Mouse (Mus musculus) myocyte (in vitro differentiated cells): ENCODE results near the gene Met.

ENCODE experiments used
- E2F4 ChIP-seq: IDR thresholded peaks from one replicate; pipeline ENCODE4 v1.6.1; 2011; ENCODE audit warnings: mild to moderate bottlenecking, control low read depth, moderate library complexity; ENCODE audit not compliant: insufficient read depth
- MAX ChIP-seq: IDR thresholded peaks from one replicate; pipeline ENCODE4 v1.6.1; 2011; ENCODE audit warnings: low read depth, mild to moderate bottlenecking, control low read depth
- POLR2A ChIP-seq: IDR thresholded peaks from one replicate; pipeline ENCODE4 v1.6.1; 2011; ENCODE audit warnings: low read depth, mild to moderate bottlenecking, control low read depth, moderate library complexity; ENCODE audit not compliant: insufficient read length
- POLR2AphosphoS2 ChIP-seq: IDR thresholded peaks from one replicate; pipeline ENCODE4 v1.6.1; 2011; ENCODE audit warnings: low read depth, control low read depth; ENCODE audit not compliant: insufficient read length
- TCF12 ChIP-seq: IDR thresholded peaks from one replicate; pipeline ENCODE4 v1.6.1; 2011; ENCODE audit warnings: mild to moderate bottlenecking, control low read depth; ENCODE audit not compliant: poor library complexity, insufficient read depth, severe bottlenecking
- TCF3 ChIP-seq: IDR thresholded peaks from one replicate; pipeline ENCODE4 v1.6.1; 2011; ENCODE audit warnings: low read depth, control low read depth; ENCODE audit not compliant: insufficient read length
- USF1 ChIP-seq: IDR thresholded peaks from one replicate; pipeline ENCODE4 v1.6.1; 2011; ENCODE audit warnings: low read depth, mild to moderate bottlenecking, control low read depth, moderate library complexity

DNA sequence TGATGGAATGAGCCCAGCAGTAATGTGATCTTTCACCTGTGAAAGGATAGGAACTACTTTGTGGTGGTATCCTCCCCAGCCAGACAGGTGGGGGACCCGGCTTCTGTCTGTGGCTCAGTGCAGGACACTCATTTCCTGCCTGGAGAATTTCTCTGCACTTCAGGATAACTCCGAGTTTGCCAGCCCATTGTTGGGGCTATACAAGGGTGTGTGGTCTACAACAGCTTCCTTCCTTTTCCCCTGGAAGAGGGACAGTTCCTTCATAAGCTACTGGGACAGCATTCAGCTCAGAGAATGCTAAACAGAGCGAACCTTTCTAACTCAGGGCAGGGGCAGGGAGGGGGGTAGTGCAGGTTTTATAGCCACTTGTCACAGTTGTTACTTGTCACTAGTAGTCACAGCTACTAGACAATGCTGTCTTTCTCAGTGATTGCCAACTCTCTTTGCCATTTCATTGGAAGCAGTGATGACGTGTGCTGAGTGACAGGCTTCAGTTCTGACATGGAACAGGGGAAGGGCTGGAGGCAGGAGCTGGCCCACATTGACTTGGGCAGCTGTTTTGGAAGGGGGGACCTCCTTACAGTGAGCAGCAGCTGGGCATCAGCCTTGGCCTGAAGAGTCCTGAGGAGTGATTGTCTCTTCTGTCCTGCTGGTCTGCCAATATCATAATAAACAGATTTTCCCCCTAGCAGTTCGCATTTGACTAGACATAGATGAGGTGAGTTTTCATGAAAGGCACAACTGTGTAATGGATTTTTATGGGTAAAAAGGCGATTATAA, 66.1 kb downstream of the Met start:
- TF ChIP-seq TCF12 (no peak), POLR2A (no peak), USF1 (no peak), E2F4 (no peak), MAX (no peak), TCF3 (no peak), POLR2AphosphoS2 (no peak)
